Mouse (Mus musculus): ENCODE data around the gene Tapbp.
"Not testable (repeated sequence)": the region's sequence is repeated elsewhere in the genome, so short reads cannot be mapped to it uniquely, and the experiment has no call there.

Tapbp gene

GRCm38 (mm10) chr17:33915671-33916250, at the start of gene Tapbp, which contains the start of gene Zbtb22:
TSS of gene Tapbp (plus strand) at chr17:33915899.
TSS of gene Zbtb22 (plus strand) at chr17:33915904.
- DNase-seq, result peak; percentile 89 to 91

GRCm38 (mm10) chr17:33873537-33873936, 42.2 kb upstream of the Tapbp start, which contains the start of gene Gm7029:
TSS of gene Gm7029 (plus strand) at chr17:33873837.
- not testable (repeated sequence) for DNase-seq

DNA sequence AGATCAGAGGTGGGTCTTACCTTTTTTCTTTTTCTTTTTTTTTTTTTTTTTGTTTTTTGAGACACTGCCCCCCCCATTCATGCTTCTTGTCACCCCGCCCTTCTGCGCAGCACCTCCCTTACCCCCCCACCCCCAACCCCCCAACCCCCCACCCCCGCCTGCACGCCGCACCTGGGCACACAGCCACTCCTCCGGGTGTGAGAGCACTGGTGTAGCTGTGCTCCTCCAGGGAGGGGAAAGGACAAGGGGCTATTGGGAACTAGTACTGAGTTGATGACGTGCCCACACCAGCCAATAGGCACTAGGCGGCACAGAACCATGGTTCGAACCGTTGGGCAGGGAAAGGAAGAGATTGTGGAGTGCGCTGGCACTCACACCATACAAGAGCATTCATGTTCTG, 41.3 kb upstream of the Tapbp start:
- DNase-seq, result peak; percentile 12 to 13

DNA sequence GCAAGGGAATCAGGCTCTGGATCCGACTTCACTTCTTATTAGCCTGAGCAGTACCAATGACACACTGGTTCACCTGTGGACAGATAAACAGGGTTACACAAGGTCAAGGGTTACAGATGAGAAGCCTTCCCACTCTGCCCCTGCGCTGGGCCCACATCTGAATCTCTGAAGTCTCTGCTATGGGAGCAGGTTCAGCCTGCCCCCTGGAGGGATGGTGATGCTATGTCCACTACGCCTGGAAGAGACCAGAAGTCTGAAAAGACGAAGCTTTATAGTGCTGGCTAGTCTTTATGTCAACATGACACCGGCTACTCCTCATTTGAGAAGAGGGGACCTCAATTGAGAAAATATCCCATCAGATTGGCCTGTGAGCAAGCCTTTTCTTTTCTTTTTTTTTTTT, 39.9 kb upstream of the Tapbp start:
- DNase-seq, result peak; percentile 34 to 38

DNA sequence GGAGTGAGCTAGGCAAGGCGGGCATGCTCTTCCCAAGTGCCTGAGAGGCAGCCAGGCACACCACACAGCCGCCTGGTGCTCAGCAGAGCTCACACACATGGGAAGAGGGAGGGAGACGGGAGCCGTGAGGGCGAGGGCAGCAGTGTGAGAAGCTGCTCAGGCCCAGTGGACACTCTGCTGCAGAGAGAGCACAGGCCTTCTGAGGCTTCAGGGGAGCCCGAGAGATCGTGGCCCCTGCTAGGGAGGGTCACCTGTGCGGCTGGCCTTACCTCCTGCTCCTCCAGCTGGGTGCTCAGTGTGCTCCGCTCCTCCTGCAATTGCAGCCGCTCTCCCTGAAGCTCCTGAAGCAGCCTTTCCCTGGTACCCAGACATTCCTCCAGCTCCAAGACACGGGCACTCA, 31.4 kb upstream of the Tapbp start:
- DNase-seq, result not testable (repeated sequence)

- DNase-seq, result not testable (repeated sequence)
Measured at GRCm38 (mm10) chr17:33887802-33888201, 27.9 kb upstream of the Tapbp start.

GRCm38 (mm10) chr17:33888230-33888629, 27.5 kb upstream of the Tapbp start:
- not testable (repeated sequence) for DNase-seq

GRCm38 (mm10) chr17:33889941-33890532, 25.7 kb upstream of the Tapbp start:
- peak in 1 of 2 experiments; percentile 33 for DNase-seq

- peak; percentile 99 for DNase-seq
Measured at GRCm38 (mm10) chr17:33890533-33891059, 25.1 kb upstream of the Tapbp start, which contains the start of gene Kifc1. TSS of gene Kifc1 (minus strand) at chr17:33890661.

GRCm38 (mm10) chr17:33891357-33891756, 24.3 kb upstream of the Tapbp start:
- no peak for DNase-seq

DNA sequence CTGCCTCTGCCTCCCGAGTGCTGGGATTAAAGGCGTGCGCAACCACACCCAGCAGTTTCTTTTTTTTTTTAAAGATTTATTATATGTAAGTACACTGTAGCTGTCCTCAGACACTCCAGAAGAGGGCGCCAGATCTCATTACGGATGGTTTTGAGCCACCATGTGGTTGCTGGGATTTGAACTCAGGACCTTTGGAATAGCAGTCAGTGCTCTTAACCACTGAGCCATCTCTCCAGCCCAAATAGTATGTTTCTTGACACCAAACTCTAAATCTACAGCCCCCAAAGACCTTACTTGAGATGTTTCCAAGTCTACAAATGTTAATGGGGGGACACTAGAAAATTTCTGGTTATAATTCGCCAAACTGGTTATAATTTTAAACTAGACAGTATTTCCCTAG, 23.8 kb upstream of the Tapbp start:
- peak; percentile 33 to 42 for DNase-seq

GRCm38 (mm10) chr17:33892429-33892828, 23.3 kb upstream of the Tapbp start:
- no peak for DNase-seq

DNA sequence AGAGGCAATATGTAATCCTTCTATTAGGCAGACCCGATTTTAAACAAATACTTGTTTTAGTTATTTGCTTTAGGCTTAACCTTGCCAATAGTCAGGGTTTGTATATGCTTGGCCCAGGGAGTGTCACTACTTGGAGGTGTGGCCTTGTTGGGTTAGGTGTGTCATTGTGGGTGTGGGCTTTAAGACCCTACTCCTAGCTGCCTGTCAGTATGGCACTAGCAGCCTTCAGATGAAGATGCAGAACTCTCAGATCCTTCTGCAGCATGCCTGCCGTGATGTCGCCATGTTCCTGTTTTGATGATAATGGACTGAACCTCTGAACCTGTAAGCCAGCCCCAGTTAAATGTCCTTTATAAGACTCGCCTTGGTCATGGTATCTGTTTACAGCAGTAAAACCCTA, 22.7 kb upstream of the Tapbp start:
- DNase-seq, result not testable (repeated sequence)

- DNase-seq, result peak; percentile 65 to 66
Measured at GRCm38 (mm10) chr17:33897114-33897794, 18.4 kb upstream of the Tapbp start.

DNA sequence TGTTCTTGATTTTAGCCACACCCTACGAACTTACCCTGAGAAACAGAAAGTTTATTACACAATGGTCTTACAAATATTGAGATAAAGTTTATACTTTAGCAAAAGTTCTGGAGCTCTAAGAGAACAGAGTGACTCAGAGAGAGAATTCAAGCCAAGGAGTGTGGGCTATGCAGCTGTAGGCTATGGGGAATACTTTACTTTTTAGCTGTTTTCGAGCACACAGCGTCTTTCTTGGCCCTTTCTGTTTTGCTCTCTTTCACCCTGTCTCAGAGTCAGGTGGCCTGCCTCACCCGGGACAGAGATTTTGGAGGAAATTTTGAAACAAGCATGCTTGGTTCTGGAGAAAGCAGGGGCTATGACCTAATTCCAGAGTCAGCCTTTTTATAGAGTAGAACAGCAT, 17.5 kb upstream of the Tapbp start:
- DNase-seq, result not testable (repeated sequence)

- no peak for DNase-seq
Measured at GRCm38 (mm10) chr17:33899642-33900041, 16.1 kb upstream of the Tapbp start.

GRCm38 (mm10) chr17:33900281-33900988, 15.3 kb upstream of the Tapbp start:
- no peak for DNase-seq

- no peak for DNase-seq
Measured at GRCm38 (mm10) chr17:33900989-33901314, 14.7 kb upstream of the Tapbp start.

DNA sequence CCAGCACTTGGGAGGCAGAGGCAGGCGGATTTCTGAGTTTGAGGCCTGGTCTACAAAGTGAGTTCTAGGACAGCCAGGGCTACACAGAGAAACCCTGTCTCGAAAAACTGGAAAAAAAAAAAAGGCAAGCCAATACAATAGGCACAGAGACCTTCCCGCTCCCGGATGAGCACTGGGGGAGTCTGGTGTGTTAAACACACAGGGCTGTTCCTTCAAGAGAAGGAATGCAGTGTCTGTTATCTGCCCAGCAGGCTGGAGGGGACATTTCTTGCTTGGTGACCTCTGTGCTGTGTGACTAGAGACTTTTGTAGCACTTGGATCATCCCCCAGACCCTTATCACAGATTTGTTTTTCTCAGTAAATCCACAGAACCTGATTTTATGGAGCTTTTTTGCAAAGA, 14.0 kb upstream of the Tapbp start:
- DNase-seq, result no peak

DNA sequence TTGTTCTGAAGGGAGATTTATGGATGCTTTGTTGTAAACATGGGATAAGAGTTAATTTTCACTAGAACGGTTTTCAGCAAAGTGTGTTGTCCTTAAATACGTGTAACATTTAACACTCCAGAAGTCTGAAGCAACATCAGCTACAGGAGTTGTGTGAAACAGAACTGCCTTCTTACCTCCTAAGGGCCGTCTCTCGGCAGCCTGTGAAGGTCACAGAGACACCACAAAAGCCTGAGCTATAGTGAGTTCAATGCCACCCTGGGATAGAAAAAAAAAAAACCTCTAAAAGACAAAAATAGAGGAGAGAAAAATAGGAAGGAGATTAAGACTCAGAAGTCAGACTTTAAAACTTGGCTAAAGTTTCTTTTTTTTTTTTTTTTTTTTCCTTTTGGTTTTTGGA, 13.6 kb upstream of the Tapbp start:
- DNase-seq, result no peak

- DNase-seq, result no peak
Measured at GRCm38 (mm10) chr17:33902491-33902890, 13.2 kb upstream of the Tapbp start.

DNA sequence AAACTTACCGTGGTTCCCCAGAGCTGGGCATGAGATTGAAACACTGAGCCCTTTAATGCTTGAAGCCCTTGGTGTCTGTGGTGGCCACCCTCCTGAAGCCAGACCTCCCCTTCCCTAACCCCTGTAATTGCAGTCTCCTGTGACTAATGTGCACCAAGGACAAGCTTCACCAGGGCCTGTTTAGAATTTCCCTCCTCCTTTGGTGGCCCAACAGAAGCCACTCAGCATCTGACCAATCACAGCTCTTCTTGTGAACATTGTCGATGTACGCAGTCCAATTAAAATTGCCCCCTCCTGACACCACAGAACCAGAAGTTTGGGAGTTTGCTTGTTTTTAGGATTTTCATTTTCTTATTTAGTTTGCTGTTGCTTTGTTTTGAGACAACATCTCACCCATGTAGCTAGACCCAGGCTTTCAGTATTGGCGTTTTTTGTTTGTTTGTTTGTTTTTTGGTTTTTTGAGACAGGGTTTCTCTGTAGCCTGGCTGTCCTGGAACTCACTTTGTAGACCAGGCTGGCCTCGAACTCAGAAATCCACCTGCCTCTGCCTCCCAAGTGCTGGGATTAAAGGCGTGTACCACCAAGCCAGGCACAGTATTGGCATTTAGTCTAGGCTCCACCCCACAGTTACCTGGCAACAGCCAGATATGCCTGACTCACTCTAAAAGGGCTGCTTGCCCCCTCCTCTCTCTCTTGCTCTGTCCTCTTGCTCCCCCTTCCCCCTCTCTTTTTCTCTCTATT, 11.6 kb upstream of the Tapbp start:
- not testable (repeated sequence) for DNase-seq
